Mouse (Mus musculus) 3134 (cell line): ENCODE data around the gene Catsperd.
A peak's percentile ranks its signal among the peaks of the same experiment; 100 is the strongest.
"Not testable (repeated sequence)": the region's sequence is repeated elsewhere in the genome, so short reads cannot be mapped to it uniquely, and the experiment has no call there.

Source experiments
- DNase-seq: peaks from one replicate; pipeline ENCODE4 v3.0.0-alpha.2; 2011; ENCODE audit warnings: low spot score; ENCODE audit not compliant: insufficient read length; ENCODE audit errors: extremely low read depth

Catsperd gene

DNA sequence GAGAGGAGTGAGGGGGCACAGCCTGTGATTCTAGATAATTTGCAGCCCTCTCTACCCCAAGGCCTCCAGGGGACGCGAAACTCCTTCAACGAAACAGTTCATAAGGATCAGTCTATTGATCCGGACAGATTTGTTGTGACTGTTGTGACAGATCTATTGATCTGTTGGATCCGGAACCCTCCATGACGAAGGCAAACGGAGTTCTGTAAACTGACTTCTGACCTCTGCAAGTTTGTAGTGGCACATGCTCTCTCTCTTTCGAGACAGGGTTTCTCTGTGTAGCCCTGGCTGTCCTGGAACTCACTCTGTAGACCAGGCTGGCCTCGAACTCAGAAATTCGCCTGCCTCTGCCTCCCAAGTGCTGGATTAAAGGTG is 15.4 kb upstream of the Catsperd start:
- DNase-seq, result not testable (repeated sequence)

- DNase-seq, result peak; percentile 97
These were observed 14.6 kb upstream of the Catsperd start, which contains the start of gene Rpl36 for GRCm38 (mm10) chr17:56613236-56613844. Gene Rpl36, plus strand, starts transcription at chr17:56613416.

DNA sequence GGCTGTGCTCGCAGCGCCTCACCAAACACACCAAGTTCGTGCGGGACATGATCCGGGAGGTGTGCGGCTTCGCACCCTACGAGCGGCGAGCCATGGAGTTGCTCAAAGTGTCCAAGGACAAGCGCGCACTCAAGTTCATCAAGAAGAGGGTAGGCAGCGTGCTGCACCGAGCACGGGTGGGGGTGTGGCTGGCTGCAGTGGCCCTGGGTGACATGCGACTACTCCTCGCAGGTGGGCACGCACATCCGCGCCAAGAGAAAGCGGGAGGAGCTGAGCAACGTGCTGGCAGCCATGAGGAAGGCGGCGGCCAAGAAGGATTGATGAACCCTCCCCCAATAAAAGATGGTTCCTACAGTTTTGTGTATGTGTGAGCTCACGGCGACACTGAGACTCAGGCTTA is 14.1 kb upstream of the Catsperd start:
- peak; percentile 70 for DNase-seq

- DNase-seq, result peak; percentile 55
These were observed 13.4 kb upstream of the Catsperd start for GRCm38 (mm10) chr17:56614391-56615135.

DNA sequence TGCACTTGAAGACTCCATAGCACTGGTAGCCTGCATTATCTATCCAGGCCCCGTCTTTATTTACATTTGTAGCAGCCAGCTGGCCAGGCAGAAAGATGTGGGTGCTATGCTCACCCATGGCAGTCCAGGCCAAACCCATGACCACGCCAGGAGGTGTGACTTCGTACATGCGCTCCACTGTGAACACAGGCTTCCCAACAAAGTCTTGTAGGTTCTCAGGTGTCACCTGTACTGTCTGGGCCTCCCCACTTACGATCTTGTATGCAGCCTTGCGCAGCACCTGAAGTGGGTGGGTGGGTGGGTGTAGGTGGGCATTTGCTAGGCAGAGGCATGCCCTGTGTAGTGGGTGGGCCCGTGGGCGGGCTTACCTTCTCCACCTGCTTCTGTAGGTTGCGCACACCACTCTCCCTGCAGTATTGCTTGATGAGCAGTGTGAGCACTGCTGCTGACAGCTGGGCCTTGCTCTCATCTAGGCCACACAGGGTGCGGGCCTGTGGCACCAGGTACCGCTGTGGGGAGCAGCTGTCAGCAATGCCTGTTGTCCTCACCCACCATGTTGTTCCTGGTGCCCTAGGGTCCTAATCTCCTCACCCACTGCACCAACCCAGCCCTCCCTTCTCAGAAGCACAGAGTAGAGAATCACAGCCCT is 12.7 kb upstream of the Catsperd start:
- DNase-seq, result no peak

- no peak for DNase-seq
These were observed 12.2 kb upstream of the Catsperd start for GRCm38 (mm10) chr17:56615792-56616191.

DNA sequence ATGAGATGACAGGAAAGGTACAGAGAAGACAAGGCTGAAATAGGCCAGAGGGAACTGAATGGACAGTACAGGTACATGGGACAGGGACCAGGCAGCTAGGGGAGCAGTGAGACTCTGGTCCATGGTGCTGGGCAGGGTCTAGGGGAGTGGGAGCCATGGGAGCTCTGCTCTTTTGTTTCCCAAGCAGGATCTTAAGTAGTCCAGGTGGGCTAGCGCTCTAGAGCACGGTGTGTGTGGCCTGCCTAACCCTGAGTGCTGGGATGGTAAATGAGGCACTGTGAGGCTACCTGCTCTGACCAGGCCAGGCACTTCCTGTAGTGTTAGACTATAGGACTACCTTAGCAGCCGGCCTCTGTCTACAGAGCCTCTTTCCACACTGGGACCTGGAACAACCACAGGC is 11.2 kb upstream of the Catsperd start:
- no peak for DNase-seq

DNA sequence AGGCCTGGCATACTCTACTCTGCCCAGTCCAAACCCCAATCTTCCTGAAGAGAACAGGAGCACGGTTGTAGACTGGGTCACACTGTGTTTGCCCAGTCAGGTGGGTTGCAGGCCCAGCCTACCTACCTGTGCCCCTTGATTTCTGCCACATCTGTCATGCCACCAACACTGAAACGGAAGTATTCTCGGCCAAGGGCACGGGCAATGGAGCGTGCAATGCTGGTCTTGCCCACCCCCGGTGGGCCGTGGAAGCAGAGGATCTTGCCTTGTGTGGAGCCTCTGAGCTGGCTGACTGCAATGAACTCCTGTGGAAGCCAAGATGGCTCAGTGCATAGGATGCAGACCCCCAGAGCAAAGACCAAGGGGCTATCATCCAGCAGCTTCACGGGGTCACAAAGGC is 10.3 kb upstream of the Catsperd start:
- DNase-seq, result no peak

DNA sequence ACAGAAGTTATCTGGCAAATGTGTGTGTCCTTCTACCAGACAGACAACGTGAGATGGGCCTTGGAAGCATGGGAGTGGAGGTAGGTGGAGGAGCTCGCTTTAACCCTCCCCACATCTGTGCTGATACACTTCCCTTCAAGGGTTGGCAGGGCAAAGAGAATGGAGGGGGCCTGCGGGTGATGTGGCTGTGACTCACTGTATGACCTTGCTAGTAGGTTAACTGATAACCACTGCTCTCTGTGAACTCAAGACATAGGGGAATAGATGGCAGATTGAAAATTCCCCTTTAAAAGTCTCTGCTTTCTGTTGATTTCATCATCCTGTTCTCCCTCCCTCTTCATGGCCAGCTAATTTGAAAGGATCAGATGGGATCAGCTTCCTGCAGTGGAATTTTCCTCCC is 2.4 kb upstream of the Catsperd start:
- no peak for DNase-seq

DNA sequence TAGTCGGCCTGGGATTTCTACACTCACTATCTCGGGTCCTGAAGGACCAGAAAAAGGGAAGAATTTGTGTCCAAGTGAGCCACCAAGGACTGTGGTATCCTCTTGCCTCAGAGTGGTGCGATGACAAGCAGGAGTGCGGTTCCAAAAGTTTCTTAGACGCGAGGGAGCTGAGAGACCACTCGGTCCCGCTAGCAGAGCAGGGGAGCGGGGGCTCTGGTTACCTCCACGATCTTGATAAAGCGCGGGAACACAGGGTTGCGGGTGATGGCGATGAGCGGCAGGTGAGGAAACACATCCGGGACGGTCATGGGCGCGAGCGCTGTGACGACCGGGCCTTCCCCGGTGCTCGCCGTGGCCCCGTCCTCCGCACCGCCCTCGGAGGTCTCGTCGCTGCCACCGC is 1.7 kb upstream of the Catsperd start:
- no peak for DNase-seq

DNA sequence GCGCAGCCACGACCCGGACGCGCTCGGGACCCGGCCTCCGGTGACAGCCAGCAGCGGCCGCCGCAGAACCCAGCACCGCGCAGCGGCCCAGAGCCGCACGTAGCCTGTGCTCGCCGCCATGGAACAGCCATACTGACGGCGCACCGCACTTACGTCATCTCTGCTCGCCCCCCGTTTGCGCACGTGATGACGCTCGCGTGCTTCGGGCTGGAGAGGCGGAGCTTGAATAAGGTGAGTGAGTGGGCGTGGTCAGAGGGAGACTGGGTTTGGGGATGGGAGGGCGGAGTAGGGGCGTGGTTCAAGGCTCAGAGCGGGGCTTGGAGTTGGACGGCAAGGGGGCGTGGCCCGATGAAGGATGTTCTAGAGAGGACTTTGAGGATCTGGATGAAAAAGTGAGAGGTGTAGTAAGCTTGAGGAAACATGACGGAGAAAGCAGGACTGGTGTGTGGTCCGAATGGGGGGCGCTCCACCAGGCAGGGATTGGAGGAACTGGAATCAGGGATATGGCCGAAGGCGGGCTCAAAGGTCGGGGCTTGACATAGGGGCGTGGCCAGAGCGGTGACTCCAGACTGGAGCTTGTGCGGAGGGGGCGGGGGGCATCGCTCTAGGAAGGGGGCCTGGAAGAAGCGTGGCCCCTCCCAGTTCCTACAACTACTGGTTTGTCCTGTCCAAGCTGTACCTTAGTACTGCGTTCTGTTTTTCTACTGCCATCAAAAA is 1.0 kb upstream of the Catsperd start, which contains the start of gene Lonp1:
Lonp1 (minus strand) TSS at position 134 of the 717 bp plus-strand sequence.
- peak; percentile 96 for DNase-seq

DNA sequence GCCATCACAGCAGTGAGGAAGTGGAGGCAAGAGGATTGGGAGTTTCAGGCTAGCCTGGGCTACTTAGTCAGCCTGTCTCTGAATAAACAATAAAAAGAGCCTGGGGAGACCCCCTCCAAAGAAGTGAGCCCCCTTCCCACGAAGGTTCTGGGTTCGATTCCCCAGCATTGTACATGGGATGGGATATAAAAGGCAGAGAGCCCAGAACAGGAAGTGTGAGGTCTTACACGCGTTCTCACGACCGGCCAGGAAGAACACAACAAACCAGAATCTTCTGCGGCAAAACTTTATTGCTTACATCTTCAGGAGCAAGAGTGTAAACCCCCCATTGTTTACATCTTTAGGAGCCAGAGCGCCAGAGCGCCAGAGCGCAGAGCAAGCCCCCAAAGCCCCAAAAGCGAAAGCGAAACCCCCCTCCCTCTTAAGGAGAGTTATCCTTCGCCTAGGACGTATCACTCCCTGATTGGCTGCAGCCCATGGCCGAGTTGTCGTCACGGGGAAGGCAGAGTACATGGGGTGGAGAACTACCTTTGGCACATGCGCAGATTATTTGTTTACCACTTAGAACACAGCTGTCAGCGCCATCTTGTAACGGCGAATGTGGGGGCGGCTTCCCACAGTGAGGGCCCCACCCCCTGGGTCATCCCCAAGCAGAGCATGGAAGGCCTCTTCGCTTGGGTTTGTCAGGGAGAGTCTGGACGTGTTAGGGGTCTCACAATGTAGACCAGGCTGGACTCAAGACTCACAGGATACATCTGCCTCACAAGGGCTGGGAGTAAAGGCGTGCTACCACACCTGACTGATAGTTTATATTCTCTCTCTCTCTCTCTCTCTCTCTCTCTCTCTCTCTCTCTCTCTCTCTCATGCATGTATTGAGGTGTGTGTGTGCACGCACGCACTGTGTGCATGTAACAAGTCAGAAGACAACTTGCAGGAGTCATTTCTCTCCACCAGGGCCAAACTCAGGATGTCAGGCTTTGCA is 2.1 kb downstream of the Catsperd start:
- peak; percentile 50 for DNase-seq

DNA sequence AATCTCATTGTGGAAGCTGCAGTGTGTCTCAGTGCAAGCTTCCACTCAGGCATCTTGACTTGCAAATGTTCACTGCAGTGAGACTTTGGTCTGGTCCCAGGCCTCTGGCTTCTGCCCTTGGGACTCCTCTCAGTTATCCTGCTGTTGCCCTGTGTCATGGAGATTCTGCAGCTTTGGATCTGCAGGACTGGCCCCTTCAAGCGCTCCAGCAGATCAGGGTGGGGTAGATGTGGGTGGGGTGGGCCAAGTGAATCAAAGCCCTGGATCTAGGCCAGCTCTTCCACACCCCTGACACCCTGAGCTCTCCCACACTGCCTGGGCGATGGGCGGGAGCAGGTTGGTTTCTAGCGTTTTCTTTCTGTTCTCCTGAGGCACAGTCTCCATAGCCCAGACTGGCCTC is 3.9 kb downstream of the Catsperd start:
- DNase-seq, result no peak

DNA sequence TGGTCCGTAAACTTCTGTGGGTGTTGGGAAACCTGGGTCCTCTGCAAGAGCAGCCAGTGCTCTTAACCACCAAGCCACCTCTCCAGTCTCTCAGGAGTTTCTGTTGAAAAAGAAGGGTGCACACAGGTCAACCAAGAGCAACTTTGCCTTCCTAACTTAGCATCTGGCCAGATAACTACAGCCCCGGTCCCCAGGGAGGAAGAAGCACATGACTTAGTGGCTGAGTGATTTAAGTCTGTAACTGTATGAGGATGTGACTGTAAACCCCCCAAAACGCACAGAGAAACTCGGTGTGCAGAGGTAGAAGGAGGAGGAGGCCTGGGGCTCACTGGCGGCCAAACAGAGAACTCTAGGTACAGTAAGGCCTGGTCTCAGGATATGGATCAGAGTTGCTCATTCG is 6.1 kb downstream of the Catsperd start:
- DNase-seq, result no peak

DNA sequence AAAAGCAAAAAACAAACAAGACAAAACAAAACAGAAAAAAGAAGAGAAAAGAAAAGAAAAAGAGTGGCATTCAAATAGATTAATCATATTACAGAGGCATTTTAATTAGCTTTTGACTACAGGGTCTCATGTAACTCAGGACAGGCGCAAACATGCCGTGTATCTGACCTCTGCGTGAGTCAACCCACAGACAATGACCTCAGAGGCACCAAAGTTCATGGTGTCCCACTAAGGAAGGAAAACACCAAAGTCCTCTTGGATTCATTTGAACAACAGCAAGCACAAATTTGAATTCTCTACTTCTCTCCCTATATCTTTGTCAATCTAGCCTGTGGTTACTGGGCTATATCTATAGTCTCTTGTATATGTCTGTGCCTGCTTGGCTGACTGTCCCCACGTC is 15.3 kb downstream of the Catsperd start:
- no peak for DNase-seq

DNA sequence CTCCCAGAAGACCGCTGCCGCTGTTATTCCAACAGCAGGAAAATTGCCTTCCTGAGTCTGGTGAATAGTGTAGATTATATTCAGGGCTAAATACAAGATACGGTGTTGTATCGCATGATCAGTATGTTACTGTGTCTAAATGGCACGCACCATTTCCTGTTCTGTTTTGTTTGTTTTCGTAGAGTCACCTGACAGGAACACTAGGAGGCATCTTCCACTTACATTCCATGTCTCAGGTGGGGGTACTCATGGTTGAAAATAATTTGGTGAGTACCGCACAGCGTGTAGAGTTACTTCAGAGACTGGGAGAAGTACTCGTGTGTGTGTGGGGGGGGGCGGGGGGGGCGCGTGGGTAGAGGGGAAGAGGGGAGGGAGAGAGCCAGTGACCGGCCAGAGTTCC is 19.6 kb downstream of the Catsperd start:
- DNase-seq, result no peak

GRCm38 (mm10) chr17:56651801-56652200 is 23.9 kb downstream of the Catsperd start:
- no peak for DNase-seq

- DNase-seq, result no peak
These were observed 26.8 kb downstream of the Catsperd start for GRCm38 (mm10) chr17:56654771-56655170.

- DNase-seq, result no peak
These were observed 27.4 kb downstream of the Catsperd start for GRCm38 (mm10) chr17:56655311-56655710.

GRCm38 (mm10) chr17:56656171-56656570 is 28.2 kb downstream of the Catsperd start:
- peak; percentile 19 for DNase-seq
